Mouse (Mus musculus) forebrain, embryonic 14.5 days (tissue): Measurements from ENCODE around the gene Arid3a. TPM values are rescaled to one million over a fixed set of nuclear protein-coding genes. Genes with fewer than 3 reads are reported as not detected.
A peak's percentile ranks its signal among the peaks of the same experiment; 100 is the strongest.

Experiments used
- ATAC-seq: fragments of 200-750 bp; cut with Nextera tagmentation; 2 replicates; pipeline ENCODE4 v1.8.0; 2017; ENCODE audit warnings: mild to moderate bottlenecking, moderate library complexity
- DNase-seq: peaks from one replicate; pipeline ENCODE4 v3.0.0-alpha.2; 2015; ENCODE audit warnings: low spot score
- H3K27ac ChIP-seq: fragments of 300-500 bp; sonication (generic); 2 replicates; pipeline ENCODE4 v1.5.1; 2014; ENCODE audit warnings: low read depth, mild to moderate bottlenecking, control low read depth, low read length, moderate library complexity
- H3K27me3 ChIP-seq: fragments of 300-500 bp; sonication (generic); replicated peaks from 2 replicates; pipeline ENCODE4 v1.6.1; 2014; ENCODE audit warnings: low read length, control low read depth, mixed read lengths; ENCODE audit not compliant: control insufficient read depth, insufficient read depth
- H3K36me3 ChIP-seq: fragments of 300-500 bp; sonication (generic); 2 replicates; pipeline ENCODE4 v1.6.1; 2014; ENCODE audit warnings: low read length, control low read depth; ENCODE audit not compliant: control insufficient read depth, insufficient read depth
- H3K4me1 ChIP-seq: fragments of 300-500 bp; sonication (generic); 2 replicates; pipeline ENCODE4 v1.6.1; 2014; ENCODE audit warnings: antibody characterized with exemption, low read length, control low read depth; ENCODE audit not compliant: control insufficient read depth, insufficient read depth
- H3K4me2 ChIP-seq: fragments of 300-500 bp; sonication (generic); 2 replicates; pipeline ENCODE4 v1.6.1; 2014; ENCODE audit warnings: mild to moderate bottlenecking, control low read depth, low read length
- H3K4me3 ChIP-seq: fragments of 300-500 bp; sonication (generic); 2 replicates; pipeline ENCODE4 v1.5.1; 2014; ENCODE audit warnings: low read depth, low read length, control low read depth
- H3K9ac ChIP-seq: fragments of 300-500 bp; sonication (generic); 2 replicates; pipeline ENCODE4 v1.6.1; 2014; ENCODE audit warnings: mild to moderate bottlenecking, low read length, control low read depth, moderate library complexity
- H3K9me3 ChIP-seq: fragments of 300-500 bp; sonication (generic); replicated peaks from 2 replicates; pipeline ENCODE4 v1.6.1; 2016; ENCODE audit warnings: low read length, control low read depth, mixed read lengths; ENCODE audit not compliant: control insufficient read depth
- WGBS: fragments of 180-500 bp; shearing (Covaris S2); extraction: QIAGEN DNeasy Blood & Tissue Kit; methylation state at CpG from one replicate; pipeline ENCODE4 v1.1.7; 2014; 5-methylcytosine and 5-hydroxymethylcytosine counted together
- polyA plus RNA-seq: library from polyadenylated mRNA; unstranded; fragments of >200 nt; fragmentation: Nextera tagmentation; extraction: Ambion mirVana; gene quantifications from 2 replicates; pipeline ENCODE4 v1.2.1, GENCODE M21; 2014

Gene Arid3a
- polyA plus RNA-seq, 1 experiment from 2014 or later: 1.1 TPM

DNA sequence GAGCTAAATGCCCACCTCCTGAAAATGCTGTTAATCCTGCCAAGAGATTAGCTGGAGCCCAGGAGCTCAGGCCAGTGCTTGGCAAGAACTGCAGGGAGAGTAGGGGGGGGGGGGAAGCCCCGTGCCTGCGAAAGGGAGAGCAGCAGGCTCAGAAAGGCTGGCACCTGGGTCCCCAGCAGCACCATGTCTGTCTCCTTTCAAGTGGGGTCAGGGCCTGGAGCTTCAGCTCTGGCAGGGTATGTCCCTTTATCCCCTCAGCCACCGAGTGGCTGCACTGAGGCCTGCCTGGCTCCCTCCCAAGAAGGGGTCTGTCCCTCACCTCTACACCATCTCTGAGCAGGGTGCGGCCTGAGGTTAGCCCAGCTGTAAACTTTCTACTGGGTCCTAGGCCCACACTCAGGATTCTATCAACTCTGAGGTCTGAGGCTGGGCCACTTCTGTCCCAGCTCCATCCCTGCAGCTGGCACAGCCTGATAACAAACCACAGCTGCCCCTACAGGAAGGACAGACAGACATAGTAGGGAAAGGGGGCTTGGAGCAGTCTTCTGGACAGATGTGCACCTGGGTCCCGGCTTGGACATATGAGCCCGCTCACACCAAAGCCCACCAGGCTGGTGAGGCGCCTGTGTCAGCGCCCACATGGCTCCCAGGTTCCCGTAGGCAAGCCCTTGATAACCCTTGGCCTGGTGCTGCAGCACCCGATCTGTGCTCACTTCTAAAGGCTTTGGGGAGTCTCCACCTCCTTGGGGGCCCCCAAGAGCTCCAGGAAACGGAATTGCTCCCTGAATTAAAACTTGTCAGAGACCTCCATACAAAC lies 12.5 kb upstream of the Arid3a start:
- Histone ChIP-seq H3K9ac (peak overlapping the region; percentile 21), H3K27ac (no peak overlapping the region), H3K4me1 (peaks cover 21% of the 10 kb centered on the region), H3K4me2 (0 out of 2 replicates have a peak overlapping the region, but pooled peaks have one; percentile 3), H3K9me3 (no peaks in the 10 kb centered on the region), H3K4me3 (no peak overlapping the region), H3K36me3 (peaks cover 15% of the 10 kb centered on the region), H3K27me3 (peaks cover 20% of the 10 kb centered on the region)
- no peak for ATAC-seq
- peak; percentile 40 for DNase-seq
- 68% methylated on average over 9 of the region's 11 CpGs for WGBS

DNA sequence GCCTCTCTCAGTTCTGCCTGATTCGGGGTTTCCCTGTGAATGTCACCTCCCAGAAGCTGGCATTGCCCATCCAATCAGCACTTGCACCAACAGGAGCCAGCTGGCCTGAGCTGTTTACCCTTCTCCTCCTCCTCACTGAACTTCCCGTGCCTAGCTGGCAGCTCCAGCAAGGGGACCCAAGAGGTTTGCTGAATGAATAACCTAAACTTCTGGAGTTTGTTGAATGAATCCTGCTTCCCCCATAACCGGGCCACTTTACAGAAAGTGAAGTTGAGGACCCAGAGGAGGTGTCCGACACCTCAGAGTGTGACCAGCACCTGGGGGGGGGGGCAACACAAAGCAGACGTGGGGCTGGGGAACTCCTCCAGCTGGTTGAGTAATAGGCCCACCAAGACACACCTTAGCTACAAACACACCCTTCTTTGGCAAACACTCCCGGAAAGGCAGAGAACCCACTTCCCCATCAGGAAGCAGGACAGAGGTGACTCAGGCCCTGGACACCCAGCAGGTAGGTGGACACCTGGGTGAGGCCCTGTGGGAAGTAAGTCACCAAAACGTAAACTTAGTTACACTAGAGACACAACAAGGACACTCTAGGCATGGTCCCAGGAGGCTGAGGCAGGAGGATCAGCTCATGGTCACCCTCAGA lies 11.8 kb upstream of the Arid3a start:
- peaks cover 17% of the 10 kb centered on the region for H3K4me1 ChIP-seq
- ATAC-seq (no peak), DNase-seq (no peak)
- H3K36me3 ChIP-seq: peaks cover 15% of the 10 kb centered on the region
- H3K9me3 ChIP-seq: no peaks in the 10 kb centered on the region
- peak overlapping the region; percentile 13; the same call in 1 of the 2 replicates for H3K9ac ChIP-seq
- 74% methylated on average over 7 of the region's 7 CpGs for WGBS
- peaks cover 27% of the 10 kb centered on the region for H3K27me3 ChIP-seq
- H3K4me3 ChIP-seq: no peak overlapping the region
- no peak overlapping the region for H3K27ac ChIP-seq
- peak overlapping the region; percentile 93; the same call in 1 of the 2 replicates for H3K4me2 ChIP-seq

- ATAC-seq (no peak), DNase-seq (no peak)
- Histone ChIP-seq H3K27me3 (peaks cover 37% of the 10 kb centered on the region), H3K4me2 (peak overlapping the region; percentile 93), H3K27ac (0 out of 2 replicates have a peak overlapping the region, but pooled peaks have one; percentile 60), H3K4me3 (peak overlapping the region; percentile 82), H3K4me1 (peaks cover 17% of the 10 kb centered on the region), H3K9me3 (no peaks in the 10 kb centered on the region), H3K36me3 (peaks cover 8% of the 10 kb centered on the region), H3K9ac (peak overlapping the region; percentile 96)
- WGBS: 8% methylated on average over 8 of the region's 8 CpGs
Observed at GRCm38 (mm10) chr10:79916081-79916480, 10.8 kb upstream of the Arid3a start.

DNA sequence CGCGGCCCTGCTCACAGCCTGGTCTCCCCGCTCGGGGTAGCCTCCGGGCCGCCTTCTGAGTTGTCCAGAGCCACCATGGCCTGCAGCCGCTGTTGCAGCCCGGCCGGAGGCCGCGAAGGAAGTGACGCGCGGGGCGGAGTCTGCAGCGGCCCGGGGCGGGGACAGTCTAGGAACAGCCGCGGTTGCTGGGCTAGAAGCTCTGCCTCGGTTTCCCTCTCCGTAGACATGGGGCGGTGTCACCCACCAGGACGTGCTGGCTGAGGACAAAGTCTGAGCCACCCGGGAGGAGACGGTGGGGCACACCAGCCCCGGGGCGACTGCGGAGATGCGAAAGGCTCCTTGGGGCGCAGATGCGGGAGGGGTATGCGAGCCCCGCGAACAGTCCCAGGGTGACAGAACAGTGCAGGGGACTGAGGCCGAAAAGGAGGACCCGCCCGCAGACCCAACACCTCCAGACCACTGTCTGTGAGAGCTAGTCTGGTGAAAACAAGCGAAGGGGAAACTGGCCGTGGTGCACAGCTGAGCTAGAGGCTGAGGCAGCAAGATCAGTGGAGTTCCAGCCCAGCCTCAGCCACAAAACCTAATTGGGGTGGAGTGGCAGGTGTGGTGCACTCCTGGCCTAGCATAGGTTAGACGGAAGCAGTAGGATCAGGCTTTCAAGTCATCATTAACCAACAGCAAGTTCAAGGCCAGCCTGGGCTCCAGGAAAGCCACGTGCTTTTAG lies 9.9 kb upstream of the Arid3a start, which contains the start of gene Kiss1r:
Gene Kiss1r (plus strand): TSS at position 164 of the 724 bp plus-strand sequence.
- Histone ChIP-seq H3K9ac (peak within 1 kb of the TSS; percentile 96), H3K4me3 (peak within 1 kb of the TSS; percentile 82), H3K27ac (peak within 1 kb of the TSS; percentile 60), H3K9me3 (no peaks in the 10 kb centered on the region), H3K4me1 (peaks cover 17% of the 10 kb centered on the region), H3K4me2 (peak within 1 kb of the TSS; percentile 93), H3K36me3 (no peaks in the 10 kb centered on the region), H3K27me3 (peaks cover 46% of the 10 kb centered on the region)
- peak; percentile 83 for DNase-seq
- ATAC-seq: peak; percentile 92
- 1% methylated on average over 36 of the region's 42 CpGs for WGBS

GRCm38 (mm10) chr10:79917532-79918100 lies 9.2 kb upstream of the Arid3a start:
- no peak overlapping the region for H3K9ac ChIP-seq
- DNase-seq: no peak
- peaks cover 17% of the 10 kb centered on the region for H3K4me1 ChIP-seq
- H3K27me3 ChIP-seq: peaks cover 52% of the 10 kb centered on the region
- no peaks in the 10 kb centered on the region for H3K9me3 ChIP-seq
- H3K4me2 ChIP-seq: peak overlapping the region; percentile 93
- no peak overlapping the region for H3K27ac ChIP-seq
- no peaks in the 10 kb centered on the region for H3K36me3 ChIP-seq
- H3K4me3 ChIP-seq: peak overlapping the region; percentile 82
- no peak for ATAC-seq
- WGBS: 63% methylated on average over 5 of the region's 5 CpGs

DNA sequence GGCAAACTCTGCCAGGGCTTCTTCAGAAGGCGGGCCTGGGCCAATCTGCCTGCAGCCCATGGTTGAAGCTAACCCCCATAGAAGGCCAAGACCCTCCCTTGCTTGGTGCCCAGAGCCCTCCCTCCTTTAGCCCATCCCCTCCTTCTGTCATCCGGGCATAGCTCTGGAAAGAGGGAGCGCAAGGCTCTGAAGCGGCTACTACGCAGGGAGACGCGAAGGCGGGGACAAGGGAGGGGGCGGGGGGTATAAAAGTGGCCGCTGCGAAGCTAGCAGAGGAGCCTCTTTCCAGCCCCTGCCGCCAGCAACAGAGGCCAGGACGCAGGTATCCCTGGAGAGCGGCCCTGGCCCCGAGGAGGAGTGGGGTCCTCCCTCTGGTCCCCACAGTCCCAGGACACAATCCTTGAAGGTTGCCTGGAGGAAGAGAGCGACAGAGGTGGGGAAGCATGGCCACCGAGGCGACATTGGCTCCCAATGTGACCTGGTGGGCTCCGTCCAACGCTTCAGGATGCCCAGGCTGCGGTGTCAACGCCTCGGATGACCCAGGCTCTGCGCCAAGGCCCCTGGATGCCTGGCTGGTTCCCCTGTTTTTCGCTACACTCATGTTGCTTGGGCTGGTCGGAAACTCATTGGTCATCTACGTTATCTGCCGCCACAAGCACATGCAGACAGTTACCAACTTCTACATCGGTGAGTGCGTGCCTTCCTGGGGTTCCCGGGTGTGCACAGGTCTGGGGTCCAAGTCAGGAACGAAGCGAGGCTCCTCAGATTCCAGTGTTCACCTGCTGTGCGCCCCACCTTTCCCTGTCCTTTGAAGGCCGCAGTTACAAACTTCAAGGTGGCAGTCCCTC lies 8.4 kb upstream of the Arid3a start:
- H3K4me2 ChIP-seq: 0 out of 2 replicates have a peak overlapping the region, but pooled peaks have one; percentile 9
- no peak overlapping the region for H3K4me3 ChIP-seq
- H3K9me3 ChIP-seq: no peaks in the 10 kb centered on the region
- ATAC-seq (no peak), DNase-seq (no peak)
- H3K4me1 ChIP-seq: peaks cover 17% of the 10 kb centered on the region
- H3K27ac ChIP-seq: no peak overlapping the region
- WGBS: 3% methylated on average over 35 of the region's 35 CpGs
- H3K36me3 ChIP-seq: no peaks in the 10 kb centered on the region
- H3K27me3 ChIP-seq: peaks cover 61% of the 10 kb centered on the region
- no peak overlapping the region for H3K9ac ChIP-seq

DNA sequence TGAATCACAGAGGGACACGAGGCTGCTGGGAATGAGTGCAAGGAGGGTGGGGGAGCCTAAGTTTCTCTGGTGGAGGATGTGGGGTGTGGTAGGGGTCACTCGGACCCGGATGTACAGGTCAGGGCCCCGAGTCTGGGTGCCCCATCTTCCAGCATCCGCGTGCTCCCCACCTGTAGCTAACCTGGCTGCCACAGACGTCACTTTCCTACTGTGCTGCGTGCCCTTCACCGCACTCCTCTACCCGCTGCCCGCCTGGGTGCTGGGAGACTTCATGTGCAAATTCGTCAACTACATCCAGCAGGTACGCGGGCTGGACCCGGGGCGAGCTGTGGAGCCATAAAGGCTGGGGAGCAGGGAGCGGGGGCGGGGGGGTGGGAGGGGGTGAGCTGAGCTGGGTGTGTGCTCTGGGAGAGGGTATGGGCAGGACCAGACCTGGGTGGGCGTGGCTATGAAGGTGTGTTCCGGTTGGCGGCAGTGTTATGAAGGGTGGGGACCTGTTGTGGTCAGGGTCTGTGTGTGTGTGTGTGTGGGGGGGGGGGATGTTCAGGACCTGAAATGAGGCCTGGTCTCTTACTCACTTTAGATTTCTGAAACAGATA lies 7.5 kb upstream of the Arid3a start:
- DNase-seq: no peak
- no peaks in the 10 kb centered on the region for H3K36me3 ChIP-seq
- H3K9me3 ChIP-seq: no peaks in the 10 kb centered on the region
- no peak overlapping the region for H3K27ac ChIP-seq
- WGBS: under 1% methylated on average over 21 of the region's 21 CpGs
- H3K4me2 ChIP-seq: no peak overlapping the region
- H3K4me3 ChIP-seq: no peak overlapping the region
- H3K27me3 ChIP-seq: peaks cover 65% of the 10 kb centered on the region
- no peak overlapping the region for H3K9ac ChIP-seq
- H3K4me1 ChIP-seq: peaks cover 15% of the 10 kb centered on the region
- no peak for ATAC-seq
